Mouse (Mus musculus): ENCODE measurements around the gene Itgb1.

GRCm38 (mm10) chr8:128709261-128709660, 23.8 kb downstream of the Itgb1 start:
- TF ChIP-seq POLR2A (IDR thresholded peaks at IDR 0.05; ENCODE audit: borderline replicate concordance, insufficient read depth, low read length) (no peak), CTCF (IDR thresholded peaks at IDR 0.05; ENCODE audit: borderline replicate concordance, insufficient read depth, low read depth, low read length) (peak; percentile 84)

All from cerebellum, adult 2 months (tissue).